Mouse (Mus musculus) megakaryocyte, embryonic 14.5 days (primary cell): Measurements from ENCODE around the gene Nav1. TPM values are rescaled to one million over a fixed set of nuclear protein-coding genes. Genes with fewer than 3 reads are reported as not detected.

ENCODE experiments used
- H3K27me3 ChIP-seq: replicated peaks from 2 replicates; pipeline ENCODE3; 2012; ENCODE audit warnings: inconsistent platforms
- H3K36me3 ChIP-seq: replicated peaks from 2 replicates; pipeline ENCODE3; 2012; ENCODE audit warnings: low read length, inconsistent platforms, mixed read lengths
- H3K4me1 ChIP-seq: 2 replicates; pipeline ENCODE4 v1.6.1; 2012; ENCODE audit warnings: inconsistent platforms
- H3K4me3 ChIP-seq: replicated peaks from 2 replicates; pipeline ENCODE3; 2012; ENCODE audit warnings: moderate library complexity, mild to moderate bottlenecking, inconsistent platforms
- H3K9me3 ChIP-seq: 2 replicates; pipeline ENCODE4 v1.6.1; 2012; ENCODE audit warnings: inconsistent platforms
- FLI1 ChIP-seq: IDR thresholded peaks from 2 replicates; pipeline ENCODE4 v1.6.1; 2012; ENCODE audit warnings: low read length, inconsistent platforms, mixed read lengths
- GATA1 ChIP-seq: IDR thresholded peaks from 3 replicates; pipeline ENCODE4 v1.6.1; 2012; ENCODE audit warnings: mixed read lengths, low read length, inconsistent platforms, borderline replicate concordance
- polyA plus RNA-seq: library from polyadenylated mRNA; stranded (reverse); fragments of >175 nt; gene quantifications from 2 replicates; pipeline ENCODE4 v1.2.3, GENCODE M21; 2012; ENCODE audit warnings: low replicate concordance; ENCODE audit not compliant: insufficient read depth

Nav1 gene
- polyA plus RNA-seq, 1 experiment = 13.4 TPM

DNA sequence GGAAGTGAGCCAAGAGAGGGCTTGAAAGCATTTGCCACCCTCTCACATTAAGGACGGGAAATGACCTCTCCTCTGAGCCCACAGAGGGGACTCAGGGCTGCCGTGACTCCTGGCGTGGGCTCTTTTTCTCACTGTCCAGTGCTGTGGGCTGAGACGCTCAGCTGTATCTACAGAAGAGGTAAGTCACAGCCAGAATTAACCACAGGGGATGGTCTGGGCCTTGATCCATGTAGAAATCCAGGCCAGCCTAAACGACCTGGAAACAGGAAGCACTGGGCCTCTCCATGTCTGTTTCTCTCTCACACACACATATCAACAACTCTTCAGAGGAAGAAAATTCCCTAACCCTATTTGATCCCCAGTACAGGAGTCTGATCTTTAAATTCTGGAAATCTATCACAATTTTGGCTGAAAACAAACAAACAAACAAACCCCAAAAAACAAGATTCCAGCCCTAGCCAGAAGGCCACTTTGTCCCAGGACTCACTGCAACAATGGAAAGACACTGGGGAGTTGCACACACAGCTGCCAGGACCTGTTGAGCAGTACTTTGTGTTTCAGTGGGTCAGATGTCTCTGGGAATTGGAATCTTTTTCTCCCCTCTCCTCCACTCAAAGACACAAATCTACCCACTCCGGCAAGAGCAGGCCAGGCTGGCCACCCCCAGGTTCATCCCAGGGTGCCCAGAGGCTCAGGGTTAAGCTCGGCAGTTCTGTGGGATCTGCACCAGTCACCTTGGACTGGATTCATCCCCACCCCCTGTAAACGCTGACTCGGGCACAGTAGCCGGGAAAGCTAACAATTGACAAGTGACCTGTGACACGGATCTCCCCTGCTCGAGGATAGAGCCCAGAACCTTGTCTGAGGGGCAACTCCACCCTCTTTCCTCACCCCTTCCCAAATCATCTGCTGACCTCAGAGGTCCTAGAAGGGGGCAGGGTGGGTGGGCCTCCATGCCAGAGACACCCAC is 64.0 kb downstream of the Nav1 start:
- H3K36me3 ChIP-seq = peaks cover 16% of the 10 kb centered on the region
- no peaks in the 10 kb centered on the region for H3K27me3 ChIP-seq
- no peak for TF ChIP-seq GATA1
- TF ChIP-seq FLI1 = no peak
- peaks cover 42% of the 10 kb centered on the region for H3K4me1 ChIP-seq
- H3K9me3 ChIP-seq = no peaks in the 10 kb centered on the region
- H3K4me3 ChIP-seq = no peak overlapping the region

DNA sequence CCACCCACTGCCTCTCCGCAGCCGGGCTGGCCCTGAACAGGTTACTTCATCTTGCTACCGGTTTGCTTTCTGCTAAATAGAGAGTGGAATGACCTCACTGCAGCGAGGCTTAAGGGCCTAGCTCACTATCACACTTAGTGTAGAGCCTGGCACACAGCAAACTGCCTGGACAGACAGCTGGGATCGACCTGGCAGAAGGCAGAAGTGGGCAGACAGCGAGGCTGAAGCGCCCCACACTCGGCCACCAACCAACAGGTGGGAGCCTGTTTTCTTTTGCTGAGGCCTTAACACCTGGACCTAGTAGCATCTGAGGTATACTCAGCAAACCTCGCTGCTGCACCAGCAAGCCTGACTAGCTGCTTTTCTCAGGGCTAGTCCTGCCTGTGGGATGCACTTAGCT is 65.0 kb downstream of the Nav1 start:
- Histone ChIP-seq H3K4me1 (peaks cover 33% of the 10 kb centered on the region), H3K4me3 (no peak overlapping the region), H3K9me3 (no peaks in the 10 kb centered on the region), H3K36me3 (peaks cover 23% of the 10 kb centered on the region), H3K27me3 (no peaks in the 10 kb centered on the region)
- no peak for TF ChIP-seq GATA1
- no peak for TF ChIP-seq FLI1

GRCm38 (mm10) chr1:135540270-135540669 is 66.8 kb downstream of the Nav1 start:
- H3K9me3 ChIP-seq = no peaks in the 10 kb centered on the region
- H3K36me3 ChIP-seq = peaks cover 31% of the 10 kb centered on the region
- H3K4me3 ChIP-seq = no peak overlapping the region
- H3K27me3 ChIP-seq = no peaks in the 10 kb centered on the region
- peaks cover 35% of the 10 kb centered on the region for H3K4me1 ChIP-seq
- TF ChIP-seq FLI1 = no peak
- TF ChIP-seq GATA1 = no peak

DNA sequence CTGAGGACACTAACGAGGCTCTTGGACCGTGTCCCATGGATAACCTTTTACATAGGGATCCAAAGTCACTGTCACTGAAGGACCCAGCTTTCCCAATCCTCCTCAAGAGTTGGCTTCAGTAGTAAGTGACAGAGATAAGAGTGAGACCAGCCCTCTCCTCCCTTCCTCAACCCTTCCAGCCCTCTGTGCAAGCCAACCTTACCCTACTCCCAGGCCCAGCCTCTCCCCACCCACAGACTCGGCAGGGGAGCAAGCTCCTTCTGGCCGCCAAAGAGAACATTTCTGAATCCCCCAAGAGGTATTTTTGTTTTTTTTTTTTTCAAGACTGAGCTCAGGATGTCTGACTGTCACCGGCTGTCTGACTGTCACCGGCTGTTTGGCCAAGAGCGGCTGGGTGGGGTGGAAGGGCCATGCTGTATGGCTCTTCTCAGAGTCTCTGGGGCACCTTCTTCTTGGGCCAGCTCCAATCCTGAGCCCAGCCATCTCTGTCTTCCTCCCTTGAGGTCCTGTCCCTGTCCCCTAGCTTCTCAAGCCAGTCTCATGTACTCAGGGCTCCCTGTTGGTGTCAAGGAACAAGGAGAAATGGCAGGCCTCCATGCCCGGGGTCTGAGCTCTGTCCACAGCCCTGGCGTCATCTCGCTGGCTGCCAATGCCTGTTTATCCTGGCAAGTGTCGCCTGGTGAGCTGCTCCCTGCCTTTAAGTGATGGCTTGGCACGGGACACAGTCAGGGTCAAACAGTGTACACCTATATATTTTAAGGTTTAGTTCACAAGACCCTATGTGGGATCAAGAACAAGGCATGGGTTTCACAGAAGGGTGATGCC is 68.4 kb downstream of the Nav1 start:
- Histone ChIP-seq H3K4me1 (peaks cover 37% of the 10 kb centered on the region), H3K27me3 (no peaks in the 10 kb centered on the region), H3K36me3 (peaks cover 46% of the 10 kb centered on the region), H3K4me3 (no peak overlapping the region), H3K9me3 (no peaks in the 10 kb centered on the region)
- no peak for TF ChIP-seq FLI1
- TF ChIP-seq GATA1 = no peak

DNA sequence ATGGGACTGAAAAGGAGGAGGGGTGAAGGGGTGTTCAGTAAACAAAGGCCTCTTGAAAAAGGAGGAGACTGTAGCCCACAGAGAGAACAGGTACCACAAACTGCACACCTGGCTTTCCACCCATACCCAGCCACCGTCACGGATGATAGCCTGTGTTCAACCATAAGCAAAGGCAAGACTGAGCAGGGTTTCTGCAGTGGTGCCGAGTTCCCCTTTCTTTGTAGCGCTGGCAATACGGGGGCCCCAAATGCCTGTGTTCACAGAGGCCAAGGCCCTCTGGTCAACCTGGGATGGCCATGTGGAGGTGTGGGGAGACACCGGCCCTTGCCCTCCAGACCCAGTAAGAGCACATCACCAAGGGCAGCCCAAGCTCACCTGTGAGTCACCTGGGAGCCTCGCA is 70.3 kb downstream of the Nav1 start:
- H3K9me3 ChIP-seq = no peaks in the 10 kb centered on the region
- peaks cover 37% of the 10 kb centered on the region for H3K4me1 ChIP-seq
- TF ChIP-seq FLI1 (no peak), GATA1 (no peak)
- H3K36me3 ChIP-seq = peaks cover 60% of the 10 kb centered on the region
- H3K4me3 ChIP-seq = no peak overlapping the region
- no peaks in the 10 kb centered on the region for H3K27me3 ChIP-seq

DNA sequence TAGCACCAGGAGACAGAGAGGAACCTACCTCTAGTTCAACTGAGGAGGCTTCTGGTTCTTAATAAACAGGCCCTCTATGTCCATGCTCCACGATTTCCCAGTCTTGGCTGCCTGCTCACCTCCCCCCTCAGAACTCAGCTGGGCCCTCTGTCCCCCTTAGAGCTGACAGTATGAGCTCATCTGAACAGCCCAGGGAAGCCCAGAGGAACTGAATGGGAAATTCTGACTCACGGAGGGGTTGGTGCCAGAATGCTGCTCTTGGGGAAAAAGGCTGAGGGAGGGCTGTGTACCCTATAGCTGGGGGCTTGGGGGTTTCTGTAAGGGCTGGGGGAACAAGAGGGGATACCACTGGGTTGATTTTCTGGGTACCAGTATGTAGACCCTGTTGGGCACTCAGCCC is 70.8 kb downstream of the Nav1 start:
- Histone ChIP-seq H3K4me1 (peaks cover 37% of the 10 kb centered on the region), H3K27me3 (no peaks in the 10 kb centered on the region), H3K36me3 (peaks cover 65% of the 10 kb centered on the region), H3K9me3 (no peaks in the 10 kb centered on the region), H3K4me3 (no peak overlapping the region)
- no peak for TF ChIP-seq FLI1
- TF ChIP-seq GATA1 = no peak

- Histone ChIP-seq H3K27me3 (no peaks in the 10 kb centered on the region), H3K9me3 (no peaks in the 10 kb centered on the region), H3K4me1 (peaks cover 28% of the 10 kb centered on the region), H3K4me3 (no peak overlapping the region), H3K36me3 (peaks cover 74% of the 10 kb centered on the region)
- TF ChIP-seq FLI1 (no peak), GATA1 (no peak)
These were observed 71.8 kb downstream of the Nav1 start for GRCm38 (mm10) chr1:135535256-135535655.

- no peaks in the 10 kb centered on the region for H3K9me3 ChIP-seq
- peaks cover 25% of the 10 kb centered on the region for H3K4me1 ChIP-seq
- TF ChIP-seq FLI1 = no peak
- TF ChIP-seq GATA1 = no peak
These were observed 72.3 kb downstream of the Nav1 start for GRCm38 (mm10) chr1:135534782-135535181.

GRCm38 (mm10) chr1:135534070-135534469 is 73.0 kb downstream of the Nav1 start:
- Histone ChIP-seq H3K4me3 (no peak overlapping the region), H3K4me1 (peaks cover 25% of the 10 kb centered on the region), H3K9me3 (no peaks in the 10 kb centered on the region), H3K27me3 (no peaks in the 10 kb centered on the region), H3K36me3 (peaks cover 86% of the 10 kb centered on the region)
- TF ChIP-seq FLI1 (no peak), GATA1 (no peak)

More at GRCm38 (mm10) chr1:135534782-135535181, 72.3 kb downstream of the Nav1 start:
- Histone ChIP-seq H3K36me3 (peaks cover 78% of the 10 kb centered on the region), H3K4me3 (no peak overlapping the region), H3K27me3 (no peaks in the 10 kb centered on the region)

GRCm38 (mm10) chr1:135532383-135532782 is 74.7 kb downstream of the Nav1 start:
- Histone ChIP-seq H3K9me3 (no peaks in the 10 kb centered on the region), H3K4me3 (no peak overlapping the region), H3K36me3 (peaks cover 91% of the 10 kb centered on the region), H3K4me1 (peaks cover 17% of the 10 kb centered on the region), H3K27me3 (no peaks in the 10 kb centered on the region)
- TF ChIP-seq GATA1 = no peak
- TF ChIP-seq FLI1 = no peak
